Mouse (Mus musculus): Measurements from ENCODE around the gene Gdf15.

Gdf15 gene

GRCm38 (mm10) chr8:70656193-70656790, 24.0 kb upstream of the Gdf15 start:
- no peak for DNase-seq

GRCm38 (mm10) chr8:70655469-70655868, 23.2 kb upstream of the Gdf15 start:
- DNase-seq = no peak

- DNase-seq = no peak
These were observed 21.9 kb upstream of the Gdf15 start for GRCm38 (mm10) chr8:70654121-70654520.

- no peak for DNase-seq
These were observed 21.0 kb upstream of the Gdf15 start for GRCm38 (mm10) chr8:70653226-70653625.

GRCm38 (mm10) chr8:70650351-70650750, 18.1 kb upstream of the Gdf15 start:
- no peak for DNase-seq

GRCm38 (mm10) chr8:70649324-70649723, 17.1 kb upstream of the Gdf15 start:
- no peak for DNase-seq

- DNase-seq = no peak
These were observed 16.7 kb upstream of the Gdf15 start for GRCm38 (mm10) chr8:70648921-70649320.

- DNase-seq = no peak
These were observed 15.8 kb upstream of the Gdf15 start for GRCm38 (mm10) chr8:70648164-70648442.

GRCm38 (mm10) chr8:70647343-70648163, 15.3 kb upstream of the Gdf15 start:
- no peak for DNase-seq

- no peak for DNase-seq
These were observed 14.5 kb upstream of the Gdf15 start for GRCm38 (mm10) chr8:70646775-70647174.

GRCm38 (mm10) chr8:70646369-70646768, 14.1 kb upstream of the Gdf15 start:
- DNase-seq = no peak

GRCm38 (mm10) chr8:70645501-70646224, 13.4 kb upstream of the Gdf15 start:
- no peak for DNase-seq

GRCm38 (mm10) chr8:70644065-70644464, 11.8 kb upstream of the Gdf15 start:
- no peak for DNase-seq

- DNase-seq = no peak
These were observed 10.8 kb upstream of the Gdf15 start for GRCm38 (mm10) chr8:70643019-70643418.

GRCm38 (mm10) chr8:70638752-70639151, 6.5 kb upstream of the Gdf15 start:
- no peak for DNase-seq

GRCm38 (mm10) chr8:70636838-70637237, 4.6 kb upstream of the Gdf15 start:
- DNase-seq = no peak

GRCm38 (mm10) chr8:70635527-70635926, 3.3 kb upstream of the Gdf15 start:
- no peak for DNase-seq

- no peak for DNase-seq
These were observed 1.8 kb upstream of the Gdf15 start for GRCm38 (mm10) chr8:70634066-70634465.

- no peak for DNase-seq
These were observed 820 bp downstream of the Gdf15 start for GRCm38 (mm10) chr8:70631436-70631835.

GRCm38 (mm10) chr8:70630532-70631381, 1.5 kb downstream of the Gdf15 start:
- no peak for DNase-seq

GRCm38 (mm10) chr8:70629574-70630531, 2.4 kb downstream of the Gdf15 start:
- peak; percentile 96 for DNase-seq

- no peak for DNase-seq
These were observed 3.2 kb downstream of the Gdf15 start for GRCm38 (mm10) chr8:70628986-70629490.
